Mouse (Mus musculus): ENCODE results near the gene Vmac.

DNA sequence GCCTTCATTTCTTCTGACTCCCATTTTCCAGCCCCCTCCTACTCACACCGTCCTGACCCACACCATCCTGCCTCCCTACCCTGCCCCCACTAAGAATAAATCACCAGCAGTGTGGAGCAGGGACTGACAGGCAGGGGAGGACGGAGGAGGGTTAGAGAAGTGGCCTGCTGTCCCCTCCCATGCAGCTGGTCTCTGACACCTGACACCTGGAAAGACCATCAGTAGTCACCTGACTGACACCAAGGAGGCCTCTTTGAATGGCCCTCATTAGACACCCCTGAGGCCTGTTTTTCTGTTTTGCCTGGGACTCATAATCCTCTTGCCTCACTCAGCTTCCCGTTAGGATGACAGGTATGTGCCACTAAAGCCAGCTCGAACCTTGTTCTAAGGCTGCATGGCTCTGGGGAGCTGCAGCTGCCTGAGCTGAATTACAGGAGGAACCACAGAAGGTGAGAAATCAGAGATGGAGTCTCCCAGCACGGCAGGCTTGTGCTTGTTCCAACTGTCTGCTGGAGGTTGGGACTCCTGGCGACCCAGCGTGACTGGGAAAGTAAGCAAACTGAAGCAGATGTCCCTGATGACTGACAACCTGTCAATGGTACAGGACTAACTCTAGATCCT is 9.3 kb upstream of the Vmac start:
- no peak for TF ChIP-seq CHD2 (IDR thresholded peaks at IDR 0.05; ENCODE audit: low read length)
- no peak for TF ChIP-seq EP300 (IDR thresholded peaks at IDR 0.05; ENCODE audit: low read depth in 1 of 2, low read length in 2 of 2)
- no peak for TF ChIP-seq NRF1 (IDR thresholded peaks at IDR 0.05; ENCODE audit: insufficient read depth, low read depth, low read length, poor library complexity, severe bottlenecking)
- TF ChIP-seq SMC3 (IDR thresholded peaks at IDR 0.05; ENCODE audit: low read depth, low read length), result no peak
- TF ChIP-seq CTCF (IDR thresholded peaks at IDR 0.05 in 2 of 3, conservative IDR thresholded peaks at IDR 0.05 in 1 of 3; ENCODE audit: control insufficient read depth in 1 of 3, insufficient read depth in 1 of 3, low read depth in 2 of 3, low read length in 3 of 3, poor library complexity in 1 of 3, severe bottlenecking in 1 of 3), result no peak
- TF ChIP-seq POLR2AphosphoS2 (IDR thresholded peaks at IDR 0.05; ENCODE audit: low read length), result no peak
- no peak for TF ChIP-seq TCF12 (IDR thresholded peaks at IDR 0.05; ENCODE audit: low read depth, low read length)
- TF ChIP-seq POLR2A (IDR thresholded peaks at IDR 0.05; ENCODE audit: control insufficient read depth in 1 of 2, insufficient read depth in 1 of 2, low read depth in 1 of 2, low read length in 2 of 2, poor library complexity in 1 of 2), result no peak
- TF ChIP-seq MEF2A (IDR thresholded peaks at IDR 0.05; ENCODE audit: extremely low read depth, insufficient replicate concordance, low read depth, low read length, poor library complexity, severe bottlenecking), result no peak
- TF ChIP-seq E2F4 (IDR thresholded peaks at IDR 0.05; ENCODE audit: borderline replicate concordance, low read depth, low read length), result no peak
